Mouse (Mus musculus): Measurements from ENCODE around the gene Mprip.
"Not testable (repeated sequence)": the region's sequence is repeated elsewhere in the genome, so short reads cannot be mapped to it uniquely, and the experiment has no call there.

Mprip gene

GRCm38 (mm10) chr11:59653547-59653946 lies 7.6 kb upstream of the Mprip start:
- no peak for DNase-seq (ENCODE audit: low spot score in 2 of 2)

- DNase-seq (ENCODE audit: low spot score in 2 of 2) = no peak
Observed at GRCm38 (mm10) chr11:59655337-59655736, 5.8 kb upstream of the Mprip start.

DNA sequence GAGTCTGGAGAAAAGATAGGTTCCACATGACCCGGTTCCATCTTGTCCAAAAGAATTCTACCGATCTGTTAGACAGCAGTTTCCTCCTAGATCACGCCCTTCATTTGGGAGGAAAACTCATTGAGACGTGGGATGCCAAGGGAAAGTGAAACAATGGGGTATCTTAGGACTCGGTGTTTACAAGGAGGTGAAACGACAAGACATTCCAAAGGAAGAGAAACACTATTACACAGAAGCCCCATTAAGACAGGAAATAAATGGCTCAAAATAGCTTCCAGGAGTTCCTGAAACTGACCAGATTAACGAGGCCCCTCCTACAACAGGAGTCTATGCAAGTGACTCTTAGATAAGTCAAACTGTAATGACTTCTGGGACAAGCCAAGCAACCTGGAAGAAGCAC lies 5.1 kb upstream of the Mprip start:
- DNase-seq (ENCODE audit: low spot score in 2 of 2) = no peak

DNA sequence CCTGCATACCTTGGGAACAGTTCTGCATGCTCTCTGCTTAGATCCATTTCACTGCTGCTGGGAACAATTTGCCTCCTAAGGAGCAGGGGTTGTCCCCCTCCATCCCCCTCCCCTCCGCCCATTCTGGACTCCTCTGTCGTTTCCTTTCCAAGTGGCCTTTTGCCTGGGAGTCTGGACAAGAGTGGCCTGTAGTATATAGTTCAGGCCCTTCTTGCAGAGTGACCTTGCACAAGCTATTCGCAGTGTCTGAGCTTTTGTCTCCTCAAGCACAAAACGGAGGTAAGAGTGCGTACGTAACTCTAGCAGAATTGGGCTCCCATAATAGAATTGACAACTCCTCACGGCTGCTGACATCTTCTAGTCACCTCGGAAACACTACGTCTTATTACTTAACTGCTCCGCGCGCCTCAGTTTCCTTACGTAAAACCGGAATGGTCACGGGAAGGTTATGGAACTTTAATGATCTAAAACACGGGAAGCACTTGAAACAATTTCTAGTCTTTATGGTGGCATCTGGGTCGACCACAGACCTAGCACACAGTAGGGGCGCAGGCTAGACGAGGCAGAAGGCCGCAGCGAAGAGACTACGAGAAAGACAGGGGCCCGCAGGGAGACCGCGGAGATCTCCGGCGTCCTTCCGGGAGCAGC lies 620 bp downstream of the Mprip start:
- no peak for DNase-seq (ENCODE audit: low spot score in 2 of 2)

GRCm38 (mm10) chr11:59662249-59662788 lies 1.2 kb downstream of the Mprip start:
- peak; percentile 94 to 96 for DNase-seq (ENCODE audit: low spot score in 2 of 2)

GRCm38 (mm10) chr11:59662877-59663775 lies 2.0 kb downstream of the Mprip start:
- no peak for DNase-seq (ENCODE audit: low spot score in 2 of 2)

- DNase-seq (ENCODE audit: low spot score in 2 of 2) = no peak
Observed at GRCm38 (mm10) chr11:59663776-59664320, 2.7 kb downstream of the Mprip start.

- peak; percentile 54 to 58 for DNase-seq (ENCODE audit: low spot score in 2 of 2)
Observed at GRCm38 (mm10) chr11:59664818-59665217, 3.7 kb downstream of the Mprip start.

DNA sequence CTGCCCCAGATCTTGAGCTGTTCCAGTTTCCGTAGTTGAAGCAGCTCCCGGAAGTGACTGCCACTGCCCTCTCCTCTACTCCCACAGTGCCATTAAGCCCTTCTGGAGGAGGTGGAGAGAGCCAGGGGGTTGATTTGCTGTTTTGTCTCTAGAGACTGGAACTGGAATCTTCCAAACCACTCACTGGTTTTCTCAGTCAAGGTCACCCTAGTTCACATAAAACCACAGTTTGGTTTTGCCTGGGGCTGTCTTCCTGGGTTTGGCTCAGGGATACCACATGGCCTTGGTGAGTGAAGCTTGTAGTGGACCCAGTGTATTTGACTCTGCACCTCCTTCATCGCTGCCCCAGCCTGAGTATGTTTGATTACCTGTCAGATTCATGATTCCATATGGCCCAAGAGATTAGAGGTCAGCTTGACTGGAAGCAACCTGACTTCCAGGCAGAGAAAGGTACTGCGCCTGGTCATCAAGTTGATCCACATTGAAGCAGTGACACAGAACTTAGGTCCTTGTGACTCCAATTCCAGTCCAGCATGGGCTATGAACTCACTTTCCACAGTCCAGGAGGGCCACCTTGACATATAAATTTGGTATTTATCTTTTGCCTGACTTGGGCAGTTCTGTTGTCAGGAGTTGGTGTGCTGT lies 10.1 kb downstream of the Mprip start:
- no peak for DNase-seq (ENCODE audit: low spot score in 2 of 2)

- no peak for DNase-seq (ENCODE audit: low spot score in 2 of 2)
Observed at GRCm38 (mm10) chr11:59674013-59674412, 12.9 kb downstream of the Mprip start.

DNA sequence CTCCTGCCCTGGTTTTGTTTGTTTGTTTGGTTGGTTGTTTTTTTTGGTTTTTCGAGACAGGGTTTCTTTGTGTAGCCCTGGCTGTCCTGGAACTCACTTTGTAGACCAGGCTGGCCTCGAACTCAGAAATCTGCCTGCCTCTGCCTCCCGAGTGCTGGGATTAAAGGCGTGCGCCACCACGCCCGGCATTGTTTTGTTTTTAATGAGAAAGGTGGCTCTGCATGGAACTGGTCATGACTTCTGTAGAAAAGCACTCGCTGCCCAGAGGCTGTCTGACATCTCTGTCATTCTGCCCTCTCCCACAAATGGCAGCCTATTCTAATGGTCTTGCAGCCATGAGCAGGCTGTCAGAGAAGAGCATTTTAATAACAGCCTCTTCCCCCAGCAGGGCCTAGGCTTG lies 13.6 kb downstream of the Mprip start:
- DNase-seq (ENCODE audit: low spot score in 2 of 2) = not testable (repeated sequence)

DNA sequence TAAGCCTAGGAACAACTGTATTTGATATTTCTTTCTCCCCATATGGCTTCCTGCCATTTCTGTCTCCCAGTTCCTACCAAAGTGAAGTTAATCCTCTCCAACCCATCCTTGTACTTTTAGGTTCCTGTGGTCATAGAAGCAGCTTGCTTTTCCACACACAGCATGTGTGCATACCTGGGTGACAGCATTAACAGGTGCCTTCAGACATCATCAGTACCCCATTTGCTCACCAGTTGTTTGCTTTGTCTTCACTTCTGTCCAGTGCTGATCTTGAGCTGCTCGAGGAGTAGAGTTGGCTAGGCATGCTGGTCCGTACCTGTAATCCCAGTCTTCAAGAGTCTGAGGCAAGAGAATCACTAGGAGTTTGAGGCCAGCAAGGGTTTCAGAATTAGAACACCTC lies 16.7 kb downstream of the Mprip start:
- no peak for DNase-seq (ENCODE audit: low spot score in 2 of 2)

GRCm38 (mm10) chr11:59678693-59679092 lies 17.6 kb downstream of the Mprip start:
- DNase-seq (ENCODE audit: low spot score in 2 of 2) = no peak

GRCm38 (mm10) chr11:59680111-59680510 lies 19.0 kb downstream of the Mprip start:
- no peak for DNase-seq (ENCODE audit: low spot score in 2 of 2)

GRCm38 (mm10) chr11:59684956-59685355 lies 23.9 kb downstream of the Mprip start:
- no peak for DNase-seq (ENCODE audit: low spot score in 2 of 2)

DNA sequence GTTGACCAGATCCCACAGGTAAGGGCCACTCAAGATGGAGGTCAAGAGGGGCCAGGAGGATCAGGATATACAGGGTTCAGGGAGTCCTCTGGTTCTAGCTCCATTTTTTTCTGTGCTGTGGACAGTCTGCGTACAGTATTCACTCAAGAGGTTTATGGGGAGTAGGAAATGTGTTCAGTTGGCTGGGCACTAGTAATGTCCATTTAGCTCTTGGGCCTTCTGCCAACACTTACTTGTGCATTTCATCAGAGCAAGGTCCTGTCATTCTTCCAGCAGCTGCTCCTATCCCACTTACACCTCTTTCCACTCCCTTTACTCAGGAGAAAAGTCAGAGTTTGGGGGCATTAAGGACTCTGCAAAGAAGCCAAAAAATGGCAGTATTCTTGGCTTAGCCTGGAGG lies 33.4 kb downstream of the Mprip start:
- DNase-seq (ENCODE audit: low spot score in 2 of 2) = no peak

DNA sequence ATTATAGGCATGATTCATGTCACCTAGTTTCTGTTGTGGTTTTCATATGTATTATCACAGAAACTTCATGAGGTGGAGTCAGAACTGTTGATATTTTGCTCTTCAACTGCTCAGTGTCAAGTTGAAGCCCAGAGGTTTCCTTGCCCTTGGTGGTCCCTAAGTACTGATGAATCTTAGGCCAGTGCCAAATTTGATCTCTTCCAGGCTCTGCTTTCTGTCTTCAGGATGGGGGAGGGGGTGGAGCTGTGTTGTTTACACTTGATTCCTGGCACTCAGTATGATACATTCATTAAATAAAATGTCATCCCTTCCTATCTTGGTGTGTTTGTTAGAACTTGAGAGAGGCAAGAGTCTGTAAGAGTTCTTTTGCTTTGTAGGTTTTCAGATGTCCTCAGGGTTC lies 34.4 kb downstream of the Mprip start:
- DNase-seq (ENCODE audit: low spot score in 2 of 2) = no peak

GRCm38 (mm10) chr11:59697572-59697971 lies 36.5 kb downstream of the Mprip start:
- DNase-seq (ENCODE audit: low spot score in 2 of 2) = peak in 1 of 2 experiments; percentile 45

DNA sequence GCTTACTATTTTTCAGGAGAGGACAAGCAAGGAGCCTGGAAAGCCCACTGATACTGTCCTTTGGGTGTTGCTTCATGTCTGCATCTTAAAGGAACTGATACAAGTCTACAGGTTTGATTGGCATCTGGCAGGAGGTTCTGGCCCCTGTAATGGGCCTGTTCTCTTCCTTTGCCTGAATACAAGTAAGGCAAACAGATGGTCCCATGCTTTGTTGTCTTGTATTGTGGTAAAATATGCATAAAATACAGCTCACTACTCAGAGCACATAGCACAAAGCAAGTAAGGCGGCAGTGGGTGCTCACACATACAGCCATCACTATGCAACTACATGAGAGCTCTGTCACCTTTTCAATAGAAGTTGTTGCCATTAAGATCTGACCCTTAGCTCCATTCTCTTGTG lies 39.7 kb downstream of the Mprip start:
- no peak for DNase-seq (ENCODE audit: low spot score in 2 of 2)

DNA sequence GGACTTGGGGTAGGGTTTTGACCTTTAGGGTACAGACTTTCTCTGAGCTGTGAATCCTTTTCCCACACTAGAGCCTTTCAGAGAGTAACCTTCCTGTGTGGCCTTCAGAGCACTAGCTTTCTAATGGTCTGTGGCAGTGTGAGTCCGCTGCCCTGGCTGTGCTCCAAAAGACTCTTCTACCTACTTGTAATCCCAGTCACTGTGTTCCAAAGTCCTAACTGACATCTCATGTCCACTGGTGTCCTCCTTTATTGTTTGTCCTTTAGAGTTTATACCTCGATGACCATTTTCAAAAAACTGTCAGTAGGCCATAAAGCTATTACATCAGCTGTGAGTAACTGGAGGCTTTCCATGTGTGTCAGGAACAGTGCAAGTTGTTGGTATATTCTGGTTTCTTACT lies 44.0 kb downstream of the Mprip start:
- no peak for DNase-seq (ENCODE audit: low spot score in 2 of 2)

DNA sequence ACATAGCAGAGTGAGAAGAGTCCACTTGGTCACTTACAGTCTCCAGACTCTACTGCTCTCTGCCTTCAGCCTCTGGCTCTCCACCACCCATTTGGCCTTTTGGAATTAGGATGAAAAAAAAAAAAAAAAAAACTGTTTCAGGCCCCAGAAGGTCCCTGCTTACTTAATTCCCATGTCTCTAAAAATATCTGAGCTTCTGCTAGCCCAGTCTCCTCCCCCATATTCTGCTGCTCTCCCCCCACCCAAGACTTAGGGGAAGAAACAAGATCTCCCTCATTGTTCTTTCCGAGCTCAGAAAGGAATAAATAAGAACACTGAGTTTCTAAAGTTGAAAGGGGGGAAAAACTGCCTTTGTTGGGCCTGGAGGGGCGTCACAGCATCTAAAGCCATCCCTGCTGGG lies 46.4 kb downstream of the Mprip start:
- DNase-seq (ENCODE audit: low spot score in 2 of 2) = no peak
